Mouse (Mus musculus) megakaryocyte-erythroid progenitor cell, adult 5 weeks (primary cell): Measurements from ENCODE around the gene Clmp. TPM values are rescaled to one million over a fixed set of nuclear protein-coding genes. Genes with fewer than 3 reads are reported as not detected.

ENCODE experiments used
- polyA plus RNA-seq: library from polyadenylated mRNA; stranded (reverse); fragments of >175 nt; gene quantifications from 2 replicates; pipeline ENCODE4 v1.2.3, GENCODE M21; 2012

The Clmp gene
- polyA plus RNA-seq = 0.07 TPM in 1 of 2 replicates, not detected in the other

GRCm38 (mm10) chr9:40685801-40686420, at the start of gene Clmp:
Gene Clmp, plus strand, starts transcription at chr9:40685962.

GRCm38 (mm10) chr9:40670313-40670712, 15.4 kb upstream of the Clmp start, which contains the start of gene Gm21915:
Gene Gm21915, plus strand, starts transcription at chr9:40670613.

GRCm38 (mm10) chr9:40800675-40801612, 115.2 kb downstream of the Clmp start, which contains the start of gene Hspa8:
Gene Hspa8, plus strand, starts transcription at chr9:40800984.

Other genes starting within 250 kb of the Clmp start
- gene Gramd1b, start 154.6 kb upstream of the Clmp start, polyA plus RNA-seq = 10.1 and 12.4 TPM in 2 replicates
- gene Gm21915, start 15.3 kb upstream of the Clmp start, polyA plus RNA-seq = not detected in 2 replicates
- gene Hspa8, start 115.0 kb downstream of the Clmp start, polyA plus RNA-seq = 1,842 and 2,167 TPM in 2 replicates
- 0.04 TPM in 1 of 2 replicates, not detected in the other for gene Bsx, start 188.2 kb downstream of the Clmp start, polyA plus RNA-seq